Mouse (Mus musculus) spleen, adult 2 months (tissue): Measurements from ENCODE around the gene Myo18a.

Source experiments
- CTCF ChIP-seq: fragments of 200-500 bp; IDR thresholded peaks from 2 replicates; pipeline ENCODE4 v1.5.1; 2011; ENCODE audit warnings: mild to moderate bottlenecking, inconsistent platforms; ENCODE audit not compliant: insufficient read depth, insufficient read length, insufficient replicate concordance; ENCODE audit errors: extremely low read depth
- POLR2A ChIP-seq: fragments of 200-500 bp; IDR thresholded peaks from 2 replicates; pipeline ENCODE4 v1.6.1; 2011; ENCODE audit warnings: low read depth, low read length, inconsistent platforms

DNA sequence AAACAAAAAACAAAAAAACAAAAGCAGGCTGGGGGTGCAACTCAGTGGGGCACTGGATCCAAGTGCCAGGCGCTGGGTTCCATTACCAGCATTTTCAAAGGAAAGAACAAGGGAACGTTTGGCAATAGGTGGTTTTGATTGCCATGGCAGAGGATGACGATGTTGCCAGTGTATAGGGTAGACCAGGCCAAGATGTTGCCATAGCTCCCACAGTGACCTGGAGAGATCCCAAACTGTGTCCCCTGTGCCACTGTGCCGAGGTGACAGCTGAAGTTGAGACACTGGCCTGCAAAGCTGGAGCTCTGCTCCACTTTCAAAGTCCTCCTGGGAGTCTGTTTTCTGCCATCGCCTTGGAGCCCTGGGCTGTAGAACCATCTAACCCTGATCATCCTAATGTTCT is 14.1 kb upstream of the Myo18a start:
- TF ChIP-seq POLR2A (no peak), CTCF (no peak)
